Mouse (Mus musculus) lung, adult 2 months (tissue): Measurements from ENCODE around the gene Rtn4rl1.

Experiments used
- CTCF ChIP-seq: fragments of 200-500 bp; IDR thresholded peaks from 2 replicates; pipeline ENCODE4 v1.5.1; 2011; ENCODE audit warnings: mild to moderate bottlenecking, low read length, control low read depth; ENCODE audit not compliant: insufficient read depth
- POLR2A ChIP-seq: fragments of 200-500 bp; IDR thresholded peaks from 2 replicates; pipeline ENCODE4 v1.6.1; 2011; ENCODE audit warnings: low read depth, mild to moderate bottlenecking, control low read depth, low read length, borderline replicate concordance; ENCODE audit errors: extremely low read depth

DNA sequence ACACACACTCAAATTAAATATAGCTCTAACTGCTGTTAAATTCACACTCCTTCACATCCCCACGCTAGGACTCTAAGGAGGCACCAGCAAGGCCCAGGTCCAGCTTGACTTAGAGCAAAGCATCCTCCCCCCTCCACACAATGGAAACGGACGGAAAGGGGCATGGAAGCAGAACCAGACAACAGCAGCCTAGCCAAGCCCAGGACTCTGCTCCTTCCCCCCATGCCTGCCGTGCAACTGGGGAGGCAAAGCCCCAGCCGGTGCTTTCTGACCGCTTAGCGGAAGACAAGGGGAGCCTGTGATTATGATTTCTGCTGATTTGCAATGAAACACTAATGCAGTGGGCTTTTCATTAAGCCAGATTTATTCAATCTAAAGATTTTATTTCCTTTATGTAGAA lies 84.5 kb downstream of the Rtn4rl1 start:
- TF ChIP-seq CTCF (no peak), POLR2A (no peak)
